Mouse (Mus musculus) testis, adult 2 months (tissue): ENCODE data around the gene Phkg1. TPM values are rescaled to one million over a fixed set of nuclear protein-coding genes. Genes with fewer than 3 reads are reported as not detected.
A peak's percentile ranks its signal among the peaks of the same experiment; 100 is the strongest.
"Not testable (repeated sequence)": the region's sequence is repeated elsewhere in the genome, so short reads cannot be mapped to it uniquely, and the experiment has no call there.

ENCODE experiments used
- H3K27ac ChIP-seq: fragments of 200-500 bp; 2 replicates; pipeline ENCODE4 v1.5.1; 2012; ENCODE audit warnings: low read depth, low read length; ENCODE audit not compliant: control insufficient read depth, insufficient read depth
- H3K27me3 ChIP-seq: fragments of 200-500 bp; 2 replicates; pipeline ENCODE4 v1.6.1; 2012; ENCODE audit warnings: mild to moderate bottlenecking, low read length, moderate library complexity; ENCODE audit not compliant: control insufficient read depth, insufficient read depth
- H3K36me3 ChIP-seq: fragments of 200-500 bp; 2 replicates; pipeline ENCODE4 v1.6.1; 2012; ENCODE audit warnings: mild to moderate bottlenecking, low read length; ENCODE audit not compliant: control insufficient read depth, insufficient read depth
- H3K4me1 ChIP-seq: fragments of 200-500 bp; 2 replicates; pipeline ENCODE4 v1.6.1; 2012; ENCODE audit warnings: low read length; ENCODE audit not compliant: control insufficient read depth, insufficient read depth
- H3K4me3 ChIP-seq: fragments of 200-500 bp; 2 replicates; pipeline ENCODE4 v1.5.1; 2012; ENCODE audit warnings: low read depth, mild to moderate bottlenecking, low read length, moderate library complexity, mixed read lengths; ENCODE audit not compliant: control insufficient read depth
- CTCF ChIP-seq: fragments of 200-500 bp; IDR thresholded peaks from 2 replicates; pipeline ENCODE4 v1.5.1; 2012; ENCODE audit warnings: low read depth, mild to moderate bottlenecking, inconsistent platforms, low read length, moderate library complexity; ENCODE audit not compliant: control insufficient read depth, insufficient read depth, insufficient replicate concordance
- POLR2A ChIP-seq: fragments of 200-500 bp; IDR thresholded peaks from 2 replicates; pipeline ENCODE4 v1.6.1; 2012; ENCODE audit warnings: low read depth, mild to moderate bottlenecking, inconsistent platforms, low read length, moderate library complexity; ENCODE audit not compliant: control insufficient read depth
- polyA plus RNA-seq: library from polyadenylated mRNA; depleted of rRNA; stranded (reverse); fragments of >200 nt; gene quantifications from 2 replicates; pipeline ENCODE4 v1.2.3, GENCODE M21; 2012

Phkg1 gene
- polyA plus RNA-seq, 1 experiment, result 0.20 TPM

- Histone ChIP-seq H3K27ac (no peak overlapping the region), H3K4me1 (peaks cover 3% of the 10 kb centered on the region), H3K27me3 (no peaks in the 10 kb centered on the region), H3K36me3 (no peaks in the 10 kb centered on the region), H3K4me3 (peak overlapping the region; percentile 74)
- TF ChIP-seq CTCF, result no peak
- TF ChIP-seq POLR2A, result no peak
Measured at GRCm38 (mm10) chr5:129918065-129918651, 19.8 kb upstream of the Phkg1 start.

GRCm38 (mm10) chr5:129915491-129915890, 17.1 kb upstream of the Phkg1 start:
- H3K27ac ChIP-seq, H3K4me3 ChIP-seq, H3K4me1 ChIP-seq, H3K36me3 ChIP-seq, H3K27me3 ChIP-seq: not testable (repeated sequence)

- peaks cover 3% of the 10 kb centered on the region for H3K4me1 ChIP-seq
- H3K27me3 ChIP-seq, result no peaks in the 10 kb centered on the region
- TF ChIP-seq POLR2A, result no peak
- peak; percentile 61; the same call in 1 of the 2 replicates for TF ChIP-seq CTCF
- H3K36me3 ChIP-seq, result no peaks in the 10 kb centered on the region
- no peak overlapping the region for H3K4me3 ChIP-seq
- no peak overlapping the region for H3K27ac ChIP-seq
Measured at GRCm38 (mm10) chr5:129914024-129914423, 15.7 kb upstream of the Phkg1 start.

- H3K4me3 ChIP-seq, result peak overlapping the region; percentile 96
Measured at GRCm38 (mm10) chr5:129909591-129909990, 11.2 kb upstream of the Phkg1 start.

GRCm38 (mm10) chr5:129909147-129909546, 10.8 kb upstream of the Phkg1 start:
- Histone ChIP-seq H3K36me3 (no peaks in the 10 kb centered on the region), H3K4me1 (peaks cover 3% of the 10 kb centered on the region), H3K27me3 (no peaks in the 10 kb centered on the region), H3K4me3 (peak overlapping the region; percentile 96), H3K27ac (peak overlapping the region; percentile 91)
- TF ChIP-seq POLR2A, result no peak
- no peak for TF ChIP-seq CTCF

More at GRCm38 (mm10) chr5:129909591-129909990, 11.2 kb upstream of the Phkg1 start:
- Histone ChIP-seq H3K4me1 (peaks cover 3% of the 10 kb centered on the region), H3K36me3 (no peaks in the 10 kb centered on the region), H3K27me3 (no peaks in the 10 kb centered on the region), H3K27ac (peak overlapping the region; percentile 15; the same call in 1 of the 2 replicates)
- TF ChIP-seq CTCF (no peak), POLR2A (no peak)

GRCm38 (mm10) chr5:129908242-129908965, 10.1 kb upstream of the Phkg1 start, which contains the start of gene Nupr1l:
Nupr1l (plus strand) TSS chr5:129908540.
- Histone ChIP-seq H3K27ac (peak within 1 kb of the TSS; percentile 91), H3K4me1 (peaks cover 3% of the 10 kb centered on the region), H3K4me3 (peak within 1 kb of the TSS; percentile 96), H3K27me3 (no peaks in the 10 kb centered on the region), H3K36me3 (no peaks in the 10 kb centered on the region)
- TF ChIP-seq CTCF, result no peak
- TF ChIP-seq POLR2A, result peak; percentile 69; the same call in 1 of the 2 replicates

- no peak for TF ChIP-seq POLR2A
- TF ChIP-seq CTCF, result no peak
- H3K27me3 ChIP-seq, result no peaks in the 10 kb centered on the region
- H3K27ac ChIP-seq, result peak overlapping the region; percentile 71
- H3K4me1 ChIP-seq, result peaks cover 3% of the 10 kb centered on the region
- H3K36me3 ChIP-seq, result no peaks in the 10 kb centered on the region; the same call in 1 of the 2 replicates
- H3K4me3 ChIP-seq, result peak overlapping the region; percentile 96
Measured at GRCm38 (mm10) chr5:129907775-129908174, 9.4 kb upstream of the Phkg1 start.
